Mouse (Mus musculus) heart, embryonic 14.5 days (tissue): ENCODE data around the gene Dguok. TPM values are rescaled to one million over a fixed set of nuclear protein-coding genes. Genes with fewer than 3 reads are reported as not detected.

Experiments
- ATAC-seq: fragments of 200-750 bp; cut with Nextera tagmentation; 2 replicates; pipeline ENCODE4 v1.8.0; 2017; ENCODE audit warnings: low read depth, moderate TSS enrichment; ENCODE audit not compliant: insufficient number of reproducible peaks, insufficient read depth, low FRiP score
- H3K27ac ChIP-seq, 2 experiments: fragments of 200-500 bp in 1 of 2; fragments of 300-500 bp in 1 of 2; sonication (generic) in 1 of 2; replicated peaks in 1 of 2; 2 replicates each; pipeline ENCODE4 v1.5.1; 2012 to 2014; ENCODE audit warnings: low read depth in 2 of 2, low read length in 2 of 2, control low read depth in 1 of 2, mild to moderate bottlenecking in 1 of 2, mixed read lengths in 1 of 2; ENCODE audit not compliant: control insufficient read depth in 1 of 2, insufficient read depth in 1 of 2
- H3K27me3 ChIP-seq: fragments of 300-500 bp; sonication (generic); 2 replicates; pipeline ENCODE4 v1.6.1; 2014; ENCODE audit warnings: mild to moderate bottlenecking, low read length, control low read depth; ENCODE audit not compliant: control insufficient read depth, insufficient read depth
- H3K36me3 ChIP-seq: fragments of 300-500 bp; sonication (generic); 2 replicates; pipeline ENCODE4 v1.6.1; 2014; ENCODE audit warnings: mild to moderate bottlenecking, control low read depth, low read length, mixed read lengths; ENCODE audit not compliant: control insufficient read depth, insufficient read depth
- H3K4me1 ChIP-seq, 2 experiments: fragments of 200-500 bp in 1 of 2; fragments of 300-500 bp in 1 of 2; sonication (generic) in 1 of 2; 2 replicates each; pipeline ENCODE4 v1.6.1; 2012 to 2014; ENCODE audit warnings: low read length in 2 of 2, control low read depth in 1 of 2, mixed read lengths in 1 of 2; ENCODE audit not compliant: control insufficient read depth in 2 of 2, insufficient read depth in 2 of 2
- H3K4me2 ChIP-seq: fragments of 300-500 bp; sonication (generic); 2 replicates; pipeline ENCODE4 v1.6.1; 2014; ENCODE audit warnings: mild to moderate bottlenecking, low read length
- H3K4me3 ChIP-seq, 2 experiments: fragments of 200-500 bp in 1 of 2; fragments of 300-500 bp in 1 of 2; sonication (generic) in 1 of 2; 2 replicates each; pipeline ENCODE4 v1.5.1; 2012 to 2014; ENCODE audit warnings: low read length in 2 of 2, mild to moderate bottlenecking in 2 of 2, control low read depth in 1 of 2, low read depth in 1 of 2, moderate library complexity in 1 of 2; ENCODE audit not compliant: control insufficient read depth in 1 of 2, insufficient read depth in 1 of 2
- H3K9ac ChIP-seq: fragments of 300-500 bp; sonication (generic); 2 replicates; pipeline ENCODE4 v1.6.1; 2014; ENCODE audit warnings: mild to moderate bottlenecking, low read length
- H3K9me3 ChIP-seq: fragments of 300-500 bp; sonication (generic); 2 replicates; pipeline ENCODE4 v1.6.1; 2016; ENCODE audit warnings: low read length, control low read depth; ENCODE audit not compliant: control insufficient read depth
- WGBS: fragments of 180-500 bp; shearing (Covaris S2); extraction: QIAGEN DNeasy Blood & Tissue Kit; methylation state at CpG from one replicate; pipeline ENCODE4 v1.1.7; 2014; 5-methylcytosine and 5-hydroxymethylcytosine counted together
- polyA plus RNA-seq: library from polyadenylated mRNA; unstranded; fragments of >200 nt; fragmentation: Nextera tagmentation; extraction: Ambion mirVana; gene quantifications from 2 replicates; pipeline ENCODE4 v1.2.1, GENCODE M21; 2014

The Dguok gene
- polyA plus RNA-seq, 1 experiment from 2014 or later: 59.1 TPM

- WGBS: 62% methylated on average over 3 of the region's 3 CpGs
- peaks cover 23% of the 10 kb centered on the region; the same call in 1 of the 2 replicates for H3K36me3 ChIP-seq
Observed at GRCm38 (mm10) chr6:83500462-83500861, 6.3 kb downstream of the Dguok start.

DNA sequence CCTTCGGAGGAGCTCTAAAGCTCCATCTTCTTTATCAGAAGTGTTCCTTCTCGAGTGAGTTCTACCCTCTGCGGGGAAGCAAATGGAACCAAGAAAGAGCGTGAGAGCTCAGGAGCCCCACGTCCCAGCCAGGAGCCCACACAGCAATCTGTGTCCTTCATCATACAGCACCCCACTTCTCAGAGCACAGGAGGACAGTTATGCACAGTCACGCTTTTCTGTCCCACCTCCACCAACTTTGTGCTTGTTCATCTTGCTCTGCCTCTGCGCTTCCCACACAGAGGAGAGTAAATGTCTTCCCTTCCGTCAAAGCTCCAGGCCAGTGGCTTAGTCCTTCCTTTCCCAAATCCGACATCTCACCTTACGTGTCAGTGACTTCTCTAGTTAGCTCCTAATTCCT lies 7.7 kb downstream of the Dguok start:
- H3K9me3 ChIP-seq: no peaks in the 10 kb centered on the region
- H3K27me3 ChIP-seq: no peaks in the 10 kb centered on the region
- peaks cover 8 to 19% of the 10 kb centered on the region in 2 experiments; a peak in 3 of 4 replicates for H3K4me1 ChIP-seq
- no peak overlapping the region for H3K4me3 ChIP-seq
- peaks cover 28% of the 10 kb centered on the region for H3K36me3 ChIP-seq
- ATAC-seq: no peak
- H3K4me2 ChIP-seq: no peak overlapping the region
- H3K27ac ChIP-seq: no peak overlapping the region
- WGBS: 93% methylated on average over 10 of the region's 10 CpGs
- H3K9ac ChIP-seq: no peak overlapping the region

More at GRCm38 (mm10) chr6:83500462-83500861, 6.3 kb downstream of the Dguok start:
- Histone ChIP-seq H3K4me2 (no peak overlapping the region), H3K4me3 (no peak overlapping the region), H3K4me1 (peaks cover 8 to 18% of the 10 kb centered on the region in 2 experiments; a peak in 3 of 4 replicates), H3K9ac (no peak overlapping the region), H3K27ac (no peak overlapping the region), H3K27me3 (no peaks in the 10 kb centered on the region), H3K9me3 (no peaks in the 10 kb centered on the region)
- no peak for ATAC-seq

DNA sequence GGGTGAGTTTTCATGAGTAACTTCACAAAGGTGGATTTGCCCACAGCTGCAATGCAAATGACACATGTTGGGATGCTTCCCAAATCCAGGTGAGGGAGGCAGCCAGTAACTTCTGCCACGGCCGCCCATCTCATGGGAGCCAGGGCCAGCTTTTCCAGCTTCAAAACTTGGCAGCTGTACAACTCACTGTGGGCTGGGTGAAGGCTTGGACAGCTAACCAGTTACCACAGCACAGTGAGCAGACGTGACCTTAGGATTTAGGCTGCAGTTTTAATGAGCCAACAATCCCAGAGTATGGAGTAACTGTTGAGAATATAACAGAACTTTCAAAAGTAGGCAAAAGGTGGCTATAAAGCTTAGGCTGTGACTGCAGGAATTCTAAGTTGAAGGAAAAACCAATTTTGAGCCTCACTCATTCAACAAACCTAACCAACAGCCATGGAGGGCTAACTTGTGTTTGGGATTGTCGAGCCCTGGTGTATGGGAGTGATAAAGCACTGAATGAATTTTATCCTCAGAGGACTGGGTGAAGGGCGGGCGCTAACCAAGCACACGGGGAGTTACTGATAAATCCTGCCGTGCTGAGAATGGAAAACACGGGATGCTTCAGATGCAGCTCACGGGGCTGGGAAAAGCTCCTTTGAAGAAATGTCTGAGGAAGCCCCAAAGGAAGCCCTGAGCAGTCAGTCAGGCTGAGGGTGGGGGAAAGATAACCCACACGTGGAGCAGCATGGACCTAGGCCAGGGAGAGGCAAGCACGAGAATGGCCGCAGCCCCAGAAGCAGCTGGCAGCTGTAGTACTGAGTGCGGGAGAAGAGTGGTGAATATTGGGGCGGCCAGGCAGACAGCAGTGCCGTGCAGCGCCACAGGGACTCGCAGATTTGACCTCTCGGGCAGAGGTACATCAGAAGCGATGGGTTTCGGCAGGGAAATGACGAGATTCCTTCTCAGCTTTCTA lies 9.7 kb downstream of the Dguok start:
- ATAC-seq: 0 out of 2 replicates have a peak, but pooled peaks have one; percentile 38
- H3K9ac ChIP-seq: no peak overlapping the region
- H3K27me3 ChIP-seq: no peaks in the 10 kb centered on the region
- H3K36me3 ChIP-seq: peaks cover 41% of the 10 kb centered on the region
- H3K9me3 ChIP-seq: no peaks in the 10 kb centered on the region
- H3K4me3 ChIP-seq: no peak overlapping the region
- 58% methylated on average over 22 of the region's 22 CpGs for WGBS
- H3K4me2 ChIP-seq: no peak overlapping the region
- peak overlapping the region in 1 of 2 experiments; percentile 24; a peak in 1 of 4 replicates for H3K27ac ChIP-seq
- H3K4me1 ChIP-seq: peaks cover 5 to 14% of the 10 kb centered on the region in 2 experiments; a peak in 3 of 4 replicates

DNA sequence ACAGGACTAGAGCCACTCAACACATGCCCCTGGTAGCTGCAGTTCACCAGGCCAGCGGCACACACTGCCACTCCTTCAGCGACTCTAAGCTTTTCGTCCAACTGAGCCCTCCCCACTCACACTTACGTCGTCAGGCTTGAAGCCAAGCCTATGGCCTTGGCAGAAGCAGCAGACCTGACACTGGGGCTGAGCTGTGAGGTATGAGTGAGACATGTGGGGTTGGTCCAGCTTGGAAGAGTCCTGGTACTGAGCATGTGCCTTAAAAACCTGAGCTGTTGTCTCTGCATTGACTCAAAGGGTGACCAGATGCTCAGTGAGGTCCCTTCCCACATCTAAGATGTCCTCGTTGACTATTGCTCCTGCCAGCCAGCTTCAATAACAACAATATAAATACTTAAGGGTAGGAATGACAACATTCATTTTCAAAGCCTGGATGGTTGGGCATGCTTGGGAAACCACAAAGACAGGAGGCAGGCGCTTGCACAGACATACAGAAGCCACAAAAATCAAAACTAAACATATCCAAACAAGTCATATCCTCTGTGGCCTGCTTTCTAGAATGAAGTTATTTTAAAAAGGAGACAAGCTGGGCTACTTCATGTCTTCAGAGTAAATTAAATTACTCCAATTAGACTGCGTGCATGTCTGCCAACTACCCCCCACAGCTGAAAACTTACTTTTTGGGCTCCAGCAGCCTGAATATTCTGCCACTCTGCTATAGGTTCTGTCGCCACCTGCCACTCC lies 10.6 kb downstream of the Dguok start:
- WGBS: 83% methylated on average over 9 of the region's 9 CpGs
- H3K9ac ChIP-seq: no peak overlapping the region

GRCm38 (mm10) chr6:83490622-83491021 lies 16.1 kb downstream of the Dguok start:
- WGBS: 61% methylated on average over 4 of the region's 4 CpGs
- Histone ChIP-seq H3K4me3 (no peak overlapping the region), H3K27me3 (no peaks in the 10 kb centered on the region), H3K4me1 (peaks cover 2% of the 10 kb centered on the region in 2 experiments; a peak in 1 of 4 replicates), H3K27ac (no peak overlapping the region), H3K9me3 (no peaks in the 10 kb centered on the region), H3K9ac (no peak overlapping the region), H3K36me3 (peaks cover 76% of the 10 kb centered on the region), H3K4me2 (no peak overlapping the region)
- ATAC-seq: no peak

More for the DNA sequence above, 10.6 kb downstream of the Dguok start:
- Histone ChIP-seq H3K36me3 (peaks cover 44% of the 10 kb centered on the region), H3K4me1 (peaks cover 5 to 13% of the 10 kb centered on the region in 2 experiments; a peak in 3 of 4 replicates), H3K9me3 (no peaks in the 10 kb centered on the region), H3K4me2 (no peak overlapping the region), H3K4me3 (no peak overlapping the region), H3K27me3 (no peaks in the 10 kb centered on the region), H3K27ac (no peak overlapping the region)
- peak; percentile 39 for ATAC-seq

- no peak overlapping the region for H3K9ac ChIP-seq
- no peaks in the 10 kb centered on the region for H3K27me3 ChIP-seq
- ATAC-seq: no peak
- no peak overlapping the region for H3K4me3 ChIP-seq
- no peaks in the 10 kb centered on the region for H3K9me3 ChIP-seq
- 92% methylated on average over 5 of the region's 5 CpGs for WGBS
- H3K4me1 ChIP-seq: 0 out of 4 replicates have a peak, but pooled peaks cover 0 to 2% of the 10 kb centered on the region in 2 experiments
- peaks cover 84% of the 10 kb centered on the region for H3K36me3 ChIP-seq
- H3K4me2 ChIP-seq: no peak overlapping the region
- no peak overlapping the region for H3K27ac ChIP-seq
Observed at GRCm38 (mm10) chr6:83488200-83488599, 18.6 kb downstream of the Dguok start.

DNA sequence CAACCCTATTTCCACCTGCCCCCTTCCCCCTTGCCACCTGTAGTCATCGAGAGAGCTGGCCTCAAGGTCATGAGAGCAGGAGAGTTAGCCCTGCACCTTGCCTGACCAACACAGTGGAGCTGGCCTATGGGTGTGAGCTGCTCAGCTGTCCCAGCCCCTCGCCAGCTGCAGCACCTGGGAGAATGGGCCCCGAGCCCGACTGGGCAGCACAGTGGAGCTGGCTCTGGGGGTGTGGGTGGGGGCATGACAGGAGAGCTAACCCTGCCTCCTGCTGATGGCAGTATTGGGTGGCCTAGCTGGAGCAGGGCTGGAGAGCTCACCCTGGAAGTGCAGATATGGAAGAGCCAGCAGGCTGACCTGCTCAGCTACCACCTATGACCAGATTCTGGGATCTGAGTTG lies 19.5 kb downstream of the Dguok start:
- H3K27me3 ChIP-seq: no peaks in the 10 kb centered on the region
- 0 out of 4 replicates have a peak, but pooled peaks cover 0 to 2% of the 10 kb centered on the region in 2 experiments for H3K4me1 ChIP-seq
- no peak overlapping the region for H3K27ac ChIP-seq
- H3K4me3 ChIP-seq: no peak overlapping the region
- WGBS: 84% methylated on average over 4 of the region's 4 CpGs
- no peak overlapping the region for H3K9ac ChIP-seq
- no peak for ATAC-seq
- H3K4me2 ChIP-seq: no peak overlapping the region
- H3K36me3 ChIP-seq: peaks cover 86% of the 10 kb centered on the region
- H3K9me3 ChIP-seq: no peaks in the 10 kb centered on the region
